Mouse (Mus musculus): ENCODE data around the gene Atp7b. TPM values are rescaled to one million over a fixed set of nuclear protein-coding genes. Genes with fewer than 3 reads are reported as not detected.

Gene Atp7b
- total and polyA plus RNA-seq, 2 experiments from 2014 or later, result 1.2 to 3.6 TPM

DNA sequence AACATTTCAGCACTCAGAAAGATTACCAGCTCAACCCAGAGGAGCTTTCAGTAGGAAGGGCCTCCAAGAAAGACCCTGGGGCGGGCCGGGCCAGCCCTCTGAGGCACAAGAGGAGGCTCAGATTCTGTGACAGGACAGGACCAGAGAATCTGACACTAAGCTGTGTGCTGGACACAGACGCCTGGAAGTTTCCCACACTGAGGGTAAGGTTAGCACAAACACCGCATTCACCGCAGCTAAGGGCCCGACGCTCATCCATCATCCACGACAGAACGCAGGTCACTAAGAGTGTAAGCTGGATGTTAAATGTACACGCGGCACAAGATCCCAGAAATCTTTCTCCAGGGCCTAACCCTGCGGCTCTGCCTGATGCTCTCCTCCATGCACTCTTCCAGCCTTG lies 16.4 kb downstream of the Atp7b start:
- Histone ChIP-seq H3K4me1 (ENCODE audit: insufficient read depth) (no peaks in the 10 kb centered on the region), H3K4me2 (ENCODE audit: low read depth) (no peak overlapping the region), H3K27me3 (ENCODE audit: insufficient read depth, low read length) (no peaks in the 10 kb centered on the region), H3K36me3 (ENCODE audit: insufficient read depth) (no peaks in the 10 kb centered on the region), H3K9me3 (ENCODE audit: low read length) (no peaks in the 10 kb centered on the region), H3K9ac (no peak overlapping the region), H3K4me3 (ENCODE audit: low read depth, low read length) (no peak overlapping the region), H3K27ac (ENCODE audit: low read depth, low read length) (no peak overlapping the region)
- TF ChIP-seq CTCF (IDR thresholded peaks at IDR 0.05; ENCODE audit: low read depth), result no peak
- WGBS, result 69% methylated on average over 12 of the region's 12 CpGs
- ATAC-seq (no peak), DNase-seq (no peak)

GRCm38 (mm10) chr8:22042515-22042914 lies 17.6 kb downstream of the Atp7b start:
- Histone ChIP-seq H3K27ac (ENCODE audit: low read depth, low read length) (no peak overlapping the region), H3K27me3 (ENCODE audit: insufficient read depth, low read length) (no peaks in the 10 kb centered on the region), H3K4me2 (ENCODE audit: low read depth) (no peak overlapping the region), H3K9ac (no peak overlapping the region), H3K36me3 (ENCODE audit: insufficient read depth) (no peaks in the 10 kb centered on the region), H3K9me3 (ENCODE audit: low read length) (no peaks in the 10 kb centered on the region), H3K4me3 (ENCODE audit: low read depth, low read length) (no peak overlapping the region), H3K4me1 (ENCODE audit: insufficient read depth) (no peaks in the 10 kb centered on the region)
- ATAC-seq (no peak), DNase-seq (no peak)
- TF ChIP-seq CTCF (IDR thresholded peaks at IDR 0.05; ENCODE audit: low read depth), result no peak
- 79% methylated on average over 3 of the region's 3 CpGs for WGBS

GRCm38 (mm10) chr8:22040153-22040509 lies 20.0 kb downstream of the Atp7b start:
- Histone ChIP-seq H3K9ac (no peak overlapping the region), H3K4me3 (ENCODE audit: low read depth, low read length) (no peak overlapping the region), H3K27me3 (ENCODE audit: insufficient read depth, low read length) (no peaks in the 10 kb centered on the region), H3K9me3 (ENCODE audit: low read length) (no peaks in the 10 kb centered on the region), H3K4me2 (ENCODE audit: low read depth) (no peak overlapping the region), H3K4me1 (ENCODE audit: insufficient read depth) (no peaks in the 10 kb centered on the region), H3K36me3 (ENCODE audit: insufficient read depth) (no peaks in the 10 kb centered on the region), H3K27ac (ENCODE audit: low read depth, low read length) (no peak overlapping the region)
- DNase-seq, result no peak
- no peak for TF ChIP-seq CTCF (IDR thresholded peaks at IDR 0.05; ENCODE audit: low read depth)
- 35% methylated on average over 6 of the region's 6 CpGs for WGBS
- peak; percentile 5; the same call in 1 of the 2 replicates for ATAC-seq

DNA sequence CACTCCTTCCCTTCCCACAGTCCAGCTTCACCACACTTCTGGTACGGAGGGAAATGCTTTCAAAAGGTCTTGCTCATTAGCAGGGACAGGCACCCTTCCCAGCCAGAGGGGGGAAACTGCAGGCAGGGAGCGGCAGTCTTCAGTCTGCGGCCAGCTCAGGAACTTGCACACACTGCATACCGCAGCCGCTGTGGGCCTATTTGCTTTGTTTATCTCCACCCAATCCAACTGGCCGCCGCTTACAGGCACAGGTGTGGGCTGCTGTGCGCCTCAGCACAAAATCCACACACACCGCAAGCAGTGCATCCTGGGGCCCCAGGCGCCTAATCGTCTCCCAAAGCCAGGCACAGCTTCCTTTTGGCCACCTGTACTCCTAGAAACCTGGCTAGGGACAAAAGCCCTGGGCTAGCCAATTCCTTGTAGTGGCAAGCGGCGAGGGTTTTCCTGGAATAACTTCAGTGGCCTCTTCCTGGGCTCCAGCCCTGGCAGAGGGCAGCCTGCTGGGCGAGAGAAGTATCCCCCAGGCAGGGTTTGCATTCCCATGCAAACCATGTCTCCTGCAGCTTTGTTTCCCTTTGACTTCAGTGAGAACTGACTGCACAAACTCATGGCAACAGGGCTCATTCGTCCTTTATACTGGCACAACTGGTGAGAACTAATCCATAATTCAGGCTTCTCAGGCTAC lies 20.5 kb downstream of the Atp7b start:
- Histone ChIP-seq H3K9ac (no peak overlapping the region), H3K27me3 (ENCODE audit: insufficient read depth, low read length) (no peaks in the 10 kb centered on the region), H3K9me3 (ENCODE audit: low read length) (no peaks in the 10 kb centered on the region), H3K4me3 (ENCODE audit: low read depth, low read length) (no peak overlapping the region), H3K4me1 (ENCODE audit: insufficient read depth) (no peaks in the 10 kb centered on the region), H3K36me3 (ENCODE audit: insufficient read depth) (no peaks in the 10 kb centered on the region), H3K4me2 (ENCODE audit: low read depth) (no peak overlapping the region), H3K27ac (ENCODE audit: low read depth, low read length) (no peak overlapping the region)
- DNase-seq, result no peak
- WGBS, result 9% methylated on average over 15 of the region's 15 CpGs
- ATAC-seq, result peak; percentile 42; the same call in 1 of the 2 replicates
- TF ChIP-seq CTCF (IDR thresholded peaks at IDR 0.05; ENCODE audit: low read depth), result no peak

GRCm38 (mm10) chr8:22037022-22037421 lies 23.1 kb downstream of the Atp7b start:
- no peaks in the 10 kb centered on the region for H3K27me3 ChIP-seq (ENCODE audit: insufficient read depth, low read length)
- H3K9ac ChIP-seq, result no peak overlapping the region
- WGBS, result 78% methylated on average over 7 of the region's 7 CpGs
- no peaks in the 10 kb centered on the region for H3K9me3 ChIP-seq (ENCODE audit: low read length)
- H3K36me3 ChIP-seq (ENCODE audit: insufficient read depth), result no peaks in the 10 kb centered on the region
- no peak overlapping the region for H3K27ac ChIP-seq (ENCODE audit: low read depth, low read length)
- no peaks in the 10 kb centered on the region for H3K4me1 ChIP-seq (ENCODE audit: insufficient read depth)
- ATAC-seq (no peak), DNase-seq (no peak)
- no peak overlapping the region for H3K4me3 ChIP-seq (ENCODE audit: low read depth, low read length)
- TF ChIP-seq CTCF (IDR thresholded peaks at IDR 0.05; ENCODE audit: low read depth), result no peak
- H3K4me2 ChIP-seq (ENCODE audit: low read depth), result no peak overlapping the region

DNA sequence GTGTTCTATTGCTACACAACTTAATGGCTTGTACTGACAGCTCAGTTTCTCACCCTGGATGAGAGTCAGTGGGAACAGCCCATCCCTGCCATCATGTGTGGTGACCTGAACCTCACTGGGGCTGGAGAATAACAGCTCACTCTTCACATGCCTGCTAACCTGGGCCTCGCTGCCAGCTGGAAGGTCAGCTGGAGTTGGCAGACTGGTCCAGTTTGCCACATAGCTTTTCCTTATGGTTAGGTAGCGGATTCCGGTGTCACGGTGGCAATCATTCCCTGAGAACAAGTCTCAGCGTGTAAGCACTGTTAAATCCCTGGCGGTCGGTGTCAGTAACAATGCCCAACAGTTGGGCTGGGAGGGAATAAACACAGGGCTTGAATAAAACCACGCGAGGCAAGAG lies 24.0 kb downstream of the Atp7b start:
- Histone ChIP-seq H3K27me3 (ENCODE audit: insufficient read depth, low read length) (no peaks in the 10 kb centered on the region), H3K9ac (no peak overlapping the region), H3K4me3 (ENCODE audit: low read depth, low read length) (no peak overlapping the region), H3K9me3 (ENCODE audit: low read length) (no peaks in the 10 kb centered on the region), H3K36me3 (ENCODE audit: insufficient read depth) (no peaks in the 10 kb centered on the region), H3K4me1 (ENCODE audit: insufficient read depth) (no peaks in the 10 kb centered on the region), H3K4me2 (ENCODE audit: low read depth) (no peak overlapping the region), H3K27ac (ENCODE audit: low read depth, low read length) (no peak overlapping the region)
- WGBS, result 84% methylated on average over 9 of the region's 9 CpGs
- TF ChIP-seq CTCF (IDR thresholded peaks at IDR 0.05; ENCODE audit: low read depth), result no peak
- DNase-seq (no peak), ATAC-seq (no peak)

- Histone ChIP-seq H3K27ac (ENCODE audit: low read depth, low read length) (no peak overlapping the region), H3K36me3 (ENCODE audit: insufficient read depth) (no peaks in the 10 kb centered on the region), H3K4me3 (ENCODE audit: low read depth, low read length) (no peak overlapping the region), H3K4me1 (ENCODE audit: insufficient read depth) (no peaks in the 10 kb centered on the region), H3K4me2 (ENCODE audit: low read depth) (no peak overlapping the region), H3K9me3 (ENCODE audit: low read length) (no peaks in the 10 kb centered on the region), H3K27me3 (ENCODE audit: insufficient read depth, low read length) (no peaks in the 10 kb centered on the region), H3K9ac (no peak overlapping the region)
- ATAC-seq (no peak), DNase-seq (no peak)
- 94% methylated on average over 3 of the region's 3 CpGs for WGBS
- TF ChIP-seq CTCF (IDR thresholded peaks at IDR 0.05; ENCODE audit: low read depth), result no peak
Observed at GRCm38 (mm10) chr8:22030990-22031389, 29.1 kb downstream of the Atp7b start.

All from forebrain, postnatal 0 days (tissue).